Mouse (Mus musculus): ENCODE data around the gene Gm3415. TPM values are rescaled to one million over a fixed set of nuclear protein-coding genes. Genes with fewer than 3 reads are reported as not detected.
A peak's percentile ranks its signal among the peaks of the same experiment; 100 is the strongest.

Gm3415 gene
- total and polyA plus RNA-seq, 3 experiments: not detected

- intact Hi-C loops (cut with DNase I): no loop called here
- no peak for TF ChIP-seq POLR2A (IDR thresholded peaks at IDR 0.05; ENCODE audit: insufficient read depth, low read depth, low read length)
- 0 out of 2 replicates have a peak, but pooled peaks have one; percentile 6 for TF ChIP-seq CTCF (IDR thresholded peaks at IDR 0.05)
- Histone ChIP-seq H3K4me1 (ENCODE audit: control insufficient read depth, insufficient read depth, low read length) (no peaks in the 10 kb centered on the region), H3K4me3 (no peak overlapping the region), H3K27me3 (ENCODE audit: control insufficient read depth, insufficient read depth, low read length) (no peaks in the 10 kb centered on the region), H3K9ac (ENCODE audit: low read depth, low read length) (no peak overlapping the region), H3K79me2 (replicated peaks; ENCODE audit: control insufficient read depth, insufficient read depth, low read length) (no peaks in the 10 kb centered on the region), H3K36me3 (ENCODE audit: control insufficient read depth, insufficient read depth, low read length) (no peaks in the 10 kb centered on the region), H3K27ac (no peak overlapping the region)
- no peak for DNase-seq
- 84% methylated on average over 3 of the region's 3 CpGs for WGBS
Measured at GRCm38 (mm10) chr5:146576668-146577067, 20.7 kb downstream of the Gm3415 start.

- Histone ChIP-seq H3K9ac (ENCODE audit: low read depth, low read length) (no peak overlapping the region), H3K4me1 (ENCODE audit: control insufficient read depth, insufficient read depth, low read length) (no peaks in the 10 kb centered on the region), H3K27me3 (ENCODE audit: control insufficient read depth, insufficient read depth, low read length) (peaks cover 2% of the 10 kb centered on the region; the same call in 1 of the 2 replicates), H3K79me2 (replicated peaks; ENCODE audit: control insufficient read depth, insufficient read depth, low read length) (no peaks in the 10 kb centered on the region), H3K4me3 (no peak overlapping the region), H3K27ac (no peak overlapping the region), H3K36me3 (ENCODE audit: control insufficient read depth, insufficient read depth, low read length) (no peaks in the 10 kb centered on the region)
- TF ChIP-seq EP300 (IDR thresholded peaks at IDR 0.05; ENCODE audit: insufficient read depth, low read depth, low read length): no peak
- no peak for TF ChIP-seq CTCF (IDR thresholded peaks at IDR 0.05)
- no peak for TF ChIP-seq POLR2A (IDR thresholded peaks at IDR 0.05; ENCODE audit: insufficient read depth, low read depth, low read length)
- intact Hi-C loops (cut with DNase I): no loop called here
- no peak for DNase-seq
- WGBS: 11% methylated on average over 10 of the region's 10 CpGs
Measured at GRCm38 (mm10) chr5:146584156-146584477, 28.2 kb downstream of the Gm3415 start.

GRCm38 (mm10) chr5:146584478-146585306, 28.8 kb downstream of the Gm3415 start, which contains the start of gene Gpr12:
Gpr12 (minus strand) TSS chr5:146585239.
- Histone ChIP-seq H3K4me1 (ENCODE audit: control insufficient read depth, insufficient read depth, low read length) (no peaks in the 10 kb centered on the region), H3K4me3 (no peak within 1 kb of the TSS), H3K27ac (no peak within 1 kb of the TSS), H3K79me2 (replicated peaks; ENCODE audit: control insufficient read depth, insufficient read depth, low read length) (no peaks in the 10 kb centered on the region), H3K9ac (ENCODE audit: low read depth, low read length) (no peak within 1 kb of the TSS), H3K27me3 (ENCODE audit: control insufficient read depth, insufficient read depth, low read length) (peaks cover 2% of the 10 kb centered on the region; the same call in 1 of the 2 replicates), H3K36me3 (ENCODE audit: control insufficient read depth, insufficient read depth, low read length) (no peaks in the 10 kb centered on the region)
- intact Hi-C loops (cut with DNase I): no loop called here
- DNase-seq: no peak
- WGBS: 2% methylated on average over 64 of the region's 64 CpGs
- no peak for TF ChIP-seq POLR2A (IDR thresholded peaks at IDR 0.05; ENCODE audit: insufficient read depth, low read depth, low read length)
- TF ChIP-seq CTCF (IDR thresholded peaks at IDR 0.05): no peak
- no peak for TF ChIP-seq EP300 (IDR thresholded peaks at IDR 0.05; ENCODE audit: insufficient read depth, low read depth, low read length)

- H3K27me3 ChIP-seq (ENCODE audit: control insufficient read depth, insufficient read depth, low read length): peaks cover 2% of the 10 kb centered on the region; the same call in 1 of the 2 replicates
Measured at GRCm38 (mm10) chr5:146585307-146585651, 29.3 kb downstream of the Gm3415 start.

GRCm38 (mm10) chr5:146586357-146587070, 30.6 kb downstream of the Gm3415 start:
- intact Hi-C loops (cut with DNase I): no loop called here
- no peak for TF ChIP-seq CTCF (IDR thresholded peaks at IDR 0.05)
- TF ChIP-seq POLR2A (IDR thresholded peaks at IDR 0.05; ENCODE audit: insufficient read depth, low read depth, low read length): no peak
- TF ChIP-seq EP300 (IDR thresholded peaks at IDR 0.05; ENCODE audit: insufficient read depth, low read depth, low read length): no peak
- WGBS: 64% methylated on average over 8 of the region's 8 CpGs
- H3K27ac ChIP-seq: no peak overlapping the region
- DNase-seq: no peak
- H3K4me1 ChIP-seq (ENCODE audit: control insufficient read depth, insufficient read depth, low read length): no peaks in the 10 kb centered on the region
- H3K36me3 ChIP-seq (ENCODE audit: control insufficient read depth, insufficient read depth, low read length): no peaks in the 10 kb centered on the region
- no peaks in the 10 kb centered on the region for H3K79me2 ChIP-seq (replicated peaks; ENCODE audit: control insufficient read depth, insufficient read depth, low read length)
- peaks cover 2% of the 10 kb centered on the region; the same call in 1 of the 2 replicates for H3K27me3 ChIP-seq (ENCODE audit: control insufficient read depth, insufficient read depth, low read length)
- no peak overlapping the region for H3K4me3 ChIP-seq
- H3K9ac ChIP-seq (ENCODE audit: low read depth, low read length): no peak overlapping the region

More at GRCm38 (mm10) chr5:146585307-146585651, 29.3 kb downstream of the Gm3415 start:
- no peak for DNase-seq
- Histone ChIP-seq H3K4me3 (no peak overlapping the region), H3K27ac (no peak overlapping the region), H3K36me3 (ENCODE audit: control insufficient read depth, insufficient read depth, low read length) (no peaks in the 10 kb centered on the region), H3K9ac (ENCODE audit: low read depth, low read length) (no peak overlapping the region), H3K79me2 (replicated peaks; ENCODE audit: control insufficient read depth, insufficient read depth, low read length) (no peaks in the 10 kb centered on the region), H3K4me1 (ENCODE audit: control insufficient read depth, insufficient read depth, low read length) (no peaks in the 10 kb centered on the region)
- 13% methylated on average over 10 of the region's 10 CpGs for WGBS
- no peak for TF ChIP-seq CTCF (IDR thresholded peaks at IDR 0.05)
- no peak for TF ChIP-seq EP300 (IDR thresholded peaks at IDR 0.05; ENCODE audit: insufficient read depth, low read depth, low read length)
- no peak for TF ChIP-seq POLR2A (IDR thresholded peaks at IDR 0.05; ENCODE audit: insufficient read depth, low read depth, low read length)
- intact Hi-C loops (cut with DNase I): no loop called here

- intact Hi-C loops (cut with DNase I): no loop called here
- Histone ChIP-seq H3K27me3 (ENCODE audit: control insufficient read depth, insufficient read depth, low read length) (no peaks in the 10 kb centered on the region; the same call in 1 of the 2 replicates), H3K4me1 (ENCODE audit: control insufficient read depth, insufficient read depth, low read length) (no peaks in the 10 kb centered on the region), H3K27ac (no peak overlapping the region), H3K36me3 (ENCODE audit: control insufficient read depth, insufficient read depth, low read length) (no peaks in the 10 kb centered on the region), H3K4me3 (no peak overlapping the region), H3K9ac (ENCODE audit: low read depth, low read length) (no peak overlapping the region), H3K79me2 (replicated peaks; ENCODE audit: control insufficient read depth, insufficient read depth, low read length) (no peaks in the 10 kb centered on the region)
- DNase-seq: no peak
- WGBS: 51% methylated on average over 4 of the region's 4 CpGs
- TF ChIP-seq POLR2A (IDR thresholded peaks at IDR 0.05; ENCODE audit: insufficient read depth, low read depth, low read length): no peak
- TF ChIP-seq EP300 (IDR thresholded peaks at IDR 0.05; ENCODE audit: insufficient read depth, low read depth, low read length): no peak
- TF ChIP-seq CTCF (IDR thresholded peaks at IDR 0.05): no peak
Measured at GRCm38 (mm10) chr5:146590987-146591386, 35.1 kb downstream of the Gm3415 start.

Measured in heart, adult 2 months (tissue).